Comparison of ENCODE assay signal across 11 mouse cellular contexts in the genomic region with DNA sequence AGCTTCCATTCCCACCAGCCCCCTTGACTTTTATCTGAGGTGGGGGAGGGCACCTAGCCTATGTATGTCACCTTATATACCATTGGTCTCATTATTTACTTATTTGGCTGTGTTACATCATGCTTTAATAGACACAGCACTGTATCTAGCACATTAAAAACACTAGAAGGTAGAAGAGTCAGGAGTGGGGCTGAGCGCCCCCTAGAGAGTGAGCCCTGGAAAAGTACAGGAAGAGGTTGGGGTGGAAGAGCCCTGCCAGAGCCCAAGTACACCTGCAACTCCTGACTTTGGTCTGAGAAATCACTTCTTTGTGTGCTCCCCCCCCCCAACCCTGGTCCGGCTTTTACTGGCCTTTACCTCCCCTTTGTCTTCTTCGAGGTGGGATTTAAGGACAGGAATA. TPM values are rescaled to one million over a fixed set of nuclear protein-coding genes. Genes with fewer than 3 reads are reported as not detected.
DNase-seq lines count a peak whose midpoint lies in the region; ATAC-seq and TF ChIP-seq lines count a peak whose summit lies in the region.
"Had no signal": no experiment of that assay in that cellular context is flagged by ENCODE, and none has a peak within 500 bp of the region (broad histone marks: within the 10 kb centered on the region; RNA-seq: fewer than 3 reads in every experiment).

No protein-coding gene starts in this region.

- peaks cover 6% of the 10 kb centered on the region for H3K36me3 ChIP-seq in forebrain, postnatal 0 days (ENCODE audit: insufficient read depth)
- no peaks in the 10 kb centered on the region for H3K36me3 ChIP-seq in forebrain, embryonic 16.5 days (ENCODE audit: control insufficient read depth, insufficient read depth)
- H3K36me3 ChIP-seq in spleen, adult 2 months (ENCODE audit: control insufficient read depth, insufficient read depth, low read length), result no peaks in the 10 kb centered on the region
- H3K36me3 ChIP-seq: hindbrain, embryonic 15.5 days had no signal

- TF ChIP-seq CTCF in forebrain, postnatal 0 days (IDR thresholded peaks at IDR 0.05; ENCODE audit: low read depth), result peak; percentile 27; the same call in 1 of the 2 replicates
- TF ChIP-seq CTCF in spleen, adult 2 months (IDR thresholded peaks at IDR 0.05; ENCODE audit: extremely low read depth, insufficient read depth, insufficient read length, insufficient replicate concordance), result 0 out of 2 replicates have a peak, but pooled peaks have one; percentile 11

- no peak overlapping the region for H3K9ac ChIP-seq in forebrain, postnatal 0 days
- no peak overlapping the region for H3K9ac ChIP-seq in forebrain, embryonic 16.5 days (replicated peaks; ENCODE audit: low read depth, low read length)
- H3K9ac ChIP-seq: hindbrain, embryonic 15.5 days had no signal

- ATAC-seq in forebrain, postnatal 0 days, result no peak
- no peak for ATAC-seq in forebrain, embryonic 16.5 days
- ATAC-seq: Patski had no signal

- no peak overlapping the region for H3K4me2 ChIP-seq in forebrain, postnatal 0 days (ENCODE audit: low read depth)
- no peak overlapping the region for H3K4me2 ChIP-seq in forebrain, embryonic 16.5 days (ENCODE audit: low read length)
- H3K4me2 ChIP-seq: hindbrain, embryonic 15.5 days had no signal

- WGBS in forebrain, postnatal 0 days, result 47% methylated on average over 3 of the region's 3 CpGs
- WGBS in forebrain, embryonic 16.5 days, result 48% methylated on average over 3 of the region's 3 CpGs
- WGBS in spleen, adult 2 months, result 44% methylated on average over 3 of the region's 3 CpGs

- no peak for DNase-seq in forebrain, postnatal 0 days
- DNase-seq in spleen, adult 2 months (ENCODE audit: low read depth in 1 of 2, low spot score in 2 of 2), result peak in 1 of 2 experiments; percentile 38
- DNase-seq in spleen, adult 12 weeks (ENCODE audit: low spot score), result no peak
- DNase-seq in kidney, postnatal 4 days, result peak; percentile 42 to 58
- no peak for DNase-seq in right cerebral cortex, adult 2 months (ENCODE audit: low spot score in 2 of 2)
- DNase-seq in MN1 (ENCODE audit: low spot score), result no peak
- DNase-seq in Muller cell, postnatal 12 days (ENCODE audit: inconsistent ontology term), result no peak
- DNase-seq: cerebellum, adult 9-11 months had no signal

- H3K4me3 ChIP-seq in forebrain, postnatal 0 days (ENCODE audit: low read depth, low read length), result no peak overlapping the region
- no peak overlapping the region for H3K4me3 ChIP-seq in forebrain, embryonic 16.5 days (replicated peaks; ENCODE audit: low read length)
- H3K4me3 ChIP-seq in spleen, adult 2 months (ENCODE audit: extremely low read depth, insufficient read depth, insufficient read length), result no peak overlapping the region
- H3K4me3 ChIP-seq: hindbrain, embryonic 15.5 days had no signal

- H3K4me1 ChIP-seq in forebrain, postnatal 0 days (ENCODE audit: insufficient read depth), result 0 out of 2 replicates have a peak, but pooled peaks cover 3% of the 10 kb centered on the region
- peaks cover 4% of the 10 kb centered on the region for H3K4me1 ChIP-seq in forebrain, embryonic 16.5 days (replicated peaks; ENCODE audit: control insufficient read depth, insufficient read depth, low read length)
- H3K4me1 ChIP-seq in spleen, adult 2 months (ENCODE audit: control insufficient read depth, insufficient read depth, insufficient read length), result no peaks in the 10 kb centered on the region

- no peaks in the 10 kb centered on the region for H3K9me3 ChIP-seq in forebrain, postnatal 0 days (ENCODE audit: low read length)
- no peaks in the 10 kb centered on the region for H3K9me3 ChIP-seq in forebrain, embryonic 16.5 days (ENCODE audit: control insufficient read depth, low read length)
- H3K9me3 ChIP-seq: hindbrain, embryonic 15.5 days had no signal

- H3K27me3 ChIP-seq in forebrain, postnatal 0 days (ENCODE audit: insufficient read depth, low read length), result no peaks in the 10 kb centered on the region
- H3K27me3 ChIP-seq in forebrain, embryonic 16.5 days (replicated peaks; ENCODE audit: control insufficient read depth, insufficient read depth, low read length), result no peaks in the 10 kb centered on the region
- no peaks in the 10 kb centered on the region for H3K27me3 ChIP-seq in spleen, adult 2 months (ENCODE audit: control insufficient read depth, insufficient read depth, low read length)
- H3K27me3 ChIP-seq: hindbrain, embryonic 15.5 days; Patski had no signal

- no peak for TF ChIP-seq POLR2A in spleen, adult 2 months (IDR thresholded peaks at IDR 0.05; ENCODE audit: low read depth, low read length)

- H3K27ac ChIP-seq in forebrain, postnatal 0 days (ENCODE audit: low read depth, low read length), result no peak overlapping the region
- no peak overlapping the region for H3K27ac ChIP-seq in forebrain, embryonic 16.5 days (ENCODE audit: low read length)
- H3K27ac ChIP-seq in spleen, adult 2 months (ENCODE audit: insufficient read depth, low read length), result no peak overlapping the region
- H3K27ac ChIP-seq: hindbrain, embryonic 15.5 days had no signal

RNA-seq across cellular contexts. Expression of a gene that starts 16.2 kb away (rescaled TPM):
- total RNA-seq in forebrain, postnatal 0 days (2014; rRNA removed), result 14.3 and 16.9 TPM in 2 replicates
- polyA plus RNA-seq in forebrain, postnatal 0 days (2015; fragmentation: Nextera tagmentation; extraction: Ambion mirVana), result 17.7 and 19.1 TPM in 2 replicates
- polyA plus RNA-seq in forebrain, embryonic 16.5 days (2015; fragmentation: Nextera tagmentation; extraction: Ambion mirVana), result 19.5 and 20.7 TPM in 2 replicates
- polyA plus RNA-seq in spleen, adult 2 months (2012; rRNA removed), result 3.6 and 4.6 TPM in 2 replicates

RNA-seq across cellular contexts. Expression of a gene that starts 24.4 kb away (rescaled TPM):
- total RNA-seq in forebrain, postnatal 0 days (2014; rRNA removed), result 47.9 and 57.3 TPM in 2 replicates
- 18.0 and 18.3 TPM in 2 replicates for polyA plus RNA-seq in forebrain, postnatal 0 days (2015; fragmentation: Nextera tagmentation; extraction: Ambion mirVana)
- 19.9 and 23.0 TPM in 2 replicates for polyA plus RNA-seq in forebrain, embryonic 16.5 days (2015; fragmentation: Nextera tagmentation; extraction: Ambion mirVana)
- 55.3 and 72.5 TPM in 2 replicates for polyA plus RNA-seq in spleen, adult 2 months (2012; rRNA removed)

RNA-seq across cellular contexts. Expression of a gene that starts 31.0 kb away (rescaled TPM):
- total RNA-seq in forebrain, postnatal 0 days (2014; rRNA removed), result 38.5 and 41.6 TPM in 2 replicates
- 49.3 and 49.8 TPM in 2 replicates for polyA plus RNA-seq in forebrain, postnatal 0 days (2015; fragmentation: Nextera tagmentation; extraction: Ambion mirVana)
- 64.1 and 64.4 TPM in 2 replicates for polyA plus RNA-seq in forebrain, embryonic 16.5 days (2015; fragmentation: Nextera tagmentation; extraction: Ambion mirVana)
- polyA plus RNA-seq in spleen, adult 2 months (2012; rRNA removed), result 17.4 and 19.6 TPM in 2 replicates

Comparison
In these comparisons a context has a peak if more than half of its experiments do, and no peak if none do; other contexts are left out.
1. DNase-seq: peak in kidney, postnatal 4 days (2 of 2); none in forebrain, postnatal 0 days (single experiment), spleen, adult 12 weeks (single experiment), right cerebral cortex, adult 2 months (0 of 2), MN1 (single experiment) and Muller cell, postnatal 12 days (single experiment).